Mouse (Mus musculus) CD4-positive, CD25-positive, alpha-beta regulatory T cell, adult 4 months (primary cell): ENCODE data around the gene Zscan25. TPM values are rescaled to one million over a fixed set of nuclear protein-coding genes. Genes with fewer than 3 reads are reported as not detected.
"Not testable (repeated sequence)": the region's sequence is repeated elsewhere in the genome, so short reads cannot be mapped to it uniquely, and the experiment has no call there.

Experiments used
- ATAC-seq: one replicate; pipeline ENCODE4 v1.8.0; 2017
- polyA plus RNA-seq, 2 experiments: library from polyadenylated mRNA; unstranded; fragments of 100-300 nt; shearing (Covaris generic); gene quantifications; one replicate each; pipeline ENCODE4 v1.2.1; 2017

Zscan25 gene
- polyA plus RNA-seq: under 1 TPM; 0.46 to 0.65 TPM

- peak; percentile 98 for ATAC-seq
Measured at GRCm38 (mm10) chr5:145280371-145281143, at the start of gene Zscan25. Gene Zscan25, plus strand, starts transcription at chr5:145280500.

DNA sequence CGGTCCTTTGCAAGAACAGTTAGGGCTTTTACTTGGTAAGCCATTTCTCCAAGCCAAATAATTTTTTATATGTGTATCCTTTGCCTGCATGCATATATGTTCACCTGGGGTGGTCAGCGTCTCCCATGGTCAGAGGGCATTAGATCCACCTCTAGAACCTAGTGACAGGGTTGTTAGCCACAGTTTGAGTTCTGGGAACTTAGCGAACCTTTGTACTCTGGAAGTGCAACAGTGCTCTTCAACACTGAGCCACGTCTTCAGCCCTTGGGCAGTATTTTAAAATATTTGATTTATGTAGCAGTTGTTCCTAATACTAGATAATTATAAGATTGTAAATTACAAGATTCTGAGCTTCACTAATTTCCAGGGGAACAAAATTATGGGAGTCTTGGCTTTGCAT, 49.7 kb upstream of the Zscan25 start:
- no peak for ATAC-seq

DNA sequence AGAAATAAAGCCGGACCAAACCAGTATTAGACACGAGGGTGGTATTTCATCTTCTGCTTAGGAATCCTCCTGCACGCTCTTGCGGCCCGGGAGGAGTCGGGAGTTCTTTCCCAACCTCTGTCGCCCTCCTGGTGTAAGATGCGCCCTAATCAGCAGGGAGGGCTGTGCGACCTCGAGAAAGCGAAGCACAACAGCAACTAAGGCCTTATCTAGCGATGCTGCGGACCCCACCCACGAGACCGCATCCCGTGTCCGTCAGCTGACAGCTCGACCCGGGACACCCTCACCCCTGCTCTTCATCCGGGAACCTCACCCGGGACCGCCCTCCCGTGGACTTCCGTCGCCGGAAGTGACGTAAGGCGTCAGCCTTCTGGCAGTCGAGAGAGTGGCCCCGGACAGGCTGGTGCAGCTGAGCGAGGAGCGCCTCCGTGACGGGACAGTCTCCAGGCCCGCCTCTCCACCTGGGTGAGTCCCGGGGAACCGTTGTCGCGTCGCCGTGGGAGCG, 48.9 kb upstream of the Zscan25 start, which contains the start of gene Zfp655:
Gene Zfp655, plus strand, starts transcription at position 349 of the 505 bp plus-strand sequence.
- ATAC-seq: peak; percentile 95

DNA sequence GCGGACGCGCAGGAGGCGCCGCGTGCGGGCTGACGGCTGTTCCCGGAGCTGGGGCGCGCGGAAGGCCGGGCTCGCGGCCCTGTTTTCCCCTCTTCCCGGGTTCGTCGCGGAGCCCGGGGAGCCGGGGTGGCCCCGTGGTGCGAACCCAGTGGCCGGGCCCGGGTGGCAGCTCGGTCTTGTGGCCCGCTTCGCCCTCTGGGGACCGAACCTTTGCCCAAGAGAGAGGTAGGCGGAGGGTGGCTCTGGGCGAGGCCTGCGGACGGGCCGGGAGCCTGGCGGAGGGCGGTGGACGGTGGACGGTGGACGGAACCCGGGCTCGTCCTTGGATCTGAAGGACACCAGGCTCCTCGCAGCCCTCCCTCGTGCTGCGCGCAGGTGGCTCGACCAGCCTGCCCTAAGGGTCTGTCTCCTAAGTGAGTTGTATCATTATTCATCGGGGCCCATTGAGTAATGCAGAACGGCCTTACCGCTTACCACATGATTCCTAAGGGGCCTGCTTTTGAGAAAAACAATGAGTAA, 48.3 kb upstream of the Zscan25 start:
- ATAC-seq: no peak

GRCm38 (mm10) chr5:145234636-145235035, 45.7 kb upstream of the Zscan25 start:
- no peak for ATAC-seq

- no peak for ATAC-seq
Measured at GRCm38 (mm10) chr5:145249520-145249919, 30.8 kb upstream of the Zscan25 start.

DNA sequence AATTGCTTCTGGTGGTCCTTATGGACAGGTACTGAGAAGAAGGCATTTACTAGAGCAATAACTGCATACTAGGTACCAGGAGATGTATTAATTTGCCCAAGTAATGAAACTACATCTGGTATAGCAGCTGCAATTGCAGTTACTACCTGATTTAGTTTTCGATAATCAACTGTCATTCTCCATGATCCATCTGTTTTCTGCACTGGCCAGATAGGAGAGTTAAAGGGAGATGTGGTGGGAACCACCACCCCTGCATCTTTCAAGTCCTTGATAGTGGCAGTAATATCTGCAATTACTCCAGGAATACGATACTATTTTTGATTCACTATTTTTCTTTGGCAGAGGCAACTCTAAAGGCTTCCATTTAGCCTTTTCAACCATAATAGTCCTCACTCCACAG, 6.7 kb upstream of the Zscan25 start:
- ATAC-seq: not testable (repeated sequence)

GRCm38 (mm10) chr5:145279948-145280347, 352 bp upstream of the Zscan25 start:
- ATAC-seq: no peak

DNA sequence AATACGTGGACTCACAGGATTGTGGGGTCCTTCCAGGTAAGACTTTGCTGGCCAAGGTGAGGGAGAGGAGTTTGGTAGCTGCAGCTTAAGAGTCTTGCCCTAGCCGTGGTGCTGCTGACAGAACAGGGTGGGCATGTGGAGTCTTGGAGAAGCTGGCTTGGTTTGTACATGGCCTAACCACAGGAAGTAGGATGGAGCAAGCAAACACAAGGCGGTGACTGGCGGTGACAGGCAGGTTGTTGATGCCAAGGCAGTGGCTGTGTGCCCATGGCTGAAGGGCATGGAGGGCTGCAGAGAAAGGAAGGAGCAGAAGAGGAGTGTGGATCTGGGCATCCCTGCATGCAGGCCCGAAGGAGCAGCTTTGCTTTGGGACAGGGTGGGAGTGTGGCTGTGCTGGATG, 8.1 kb downstream of the Zscan25 start:
- no peak for ATAC-seq

GRCm38 (mm10) chr5:145290697-145291096, 10.4 kb downstream of the Zscan25 start:
- no peak for ATAC-seq

- ATAC-seq: no peak
Measured at GRCm38 (mm10) chr5:145292398-145292797, 12.1 kb downstream of the Zscan25 start.

DNA sequence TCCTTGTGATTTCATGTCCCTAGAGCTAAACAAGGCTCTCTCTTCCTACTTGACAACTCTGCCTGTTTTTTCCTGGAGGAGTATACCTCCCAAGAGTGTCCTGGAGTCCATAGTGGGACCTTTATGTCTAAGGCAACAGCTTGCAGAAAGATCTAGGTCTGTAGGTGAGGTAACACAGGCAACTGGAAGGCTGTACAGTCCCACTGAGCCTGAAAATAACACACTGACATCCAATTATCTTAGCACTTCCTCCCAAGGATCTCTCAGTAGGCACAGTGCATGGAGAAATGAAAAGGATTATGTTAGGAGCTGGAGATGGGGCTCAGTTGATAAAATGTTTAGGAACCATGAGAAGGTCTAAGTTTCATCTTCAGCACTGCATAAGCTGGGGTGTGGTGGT, 20.2 kb downstream of the Zscan25 start:
- no peak for ATAC-seq

GRCm38 (mm10) chr5:145301796-145302195, 21.5 kb downstream of the Zscan25 start:
- not testable (repeated sequence) for ATAC-seq

GRCm38 (mm10) chr5:145302424-145302823, 22.1 kb downstream of the Zscan25 start:
- no peak for ATAC-seq

DNA sequence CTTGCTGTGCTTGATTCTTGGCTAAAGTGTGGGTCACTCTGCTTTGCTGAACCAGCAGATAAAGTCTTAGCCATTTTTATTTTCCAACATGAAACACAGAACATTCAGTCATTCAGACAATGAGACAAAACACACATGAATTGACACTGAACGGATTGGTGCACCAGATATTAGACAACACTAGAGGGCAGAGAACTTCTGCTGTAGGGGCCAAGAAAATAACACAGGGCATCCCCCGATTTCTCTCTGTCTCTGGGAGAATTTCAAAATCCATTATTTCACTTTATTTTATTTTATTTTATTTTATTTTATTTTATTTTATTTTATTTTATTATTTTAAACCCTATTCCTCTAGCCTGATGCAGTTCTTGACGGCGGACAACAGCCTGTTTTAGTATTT, 26.7 kb downstream of the Zscan25 start:
- ATAC-seq: not testable (repeated sequence)

DNA sequence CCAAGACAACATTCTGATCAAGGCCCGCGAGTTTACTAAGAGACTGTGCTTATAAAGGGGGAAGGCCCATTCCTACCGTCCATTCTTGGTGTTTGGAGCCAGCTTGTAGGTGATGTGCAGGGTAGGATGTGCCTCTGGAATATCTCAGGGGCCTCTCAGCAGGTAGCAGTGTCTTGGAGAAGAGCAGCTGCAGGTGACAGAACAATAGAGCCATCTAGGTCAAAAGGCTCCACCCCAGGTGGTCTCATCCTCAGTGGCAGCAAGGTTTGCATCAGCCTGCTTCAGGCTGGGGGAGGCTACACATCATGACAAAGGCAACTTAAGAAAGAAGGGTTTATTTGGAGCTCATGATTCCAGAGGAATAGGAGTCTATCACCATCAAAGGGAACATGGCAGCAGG, 27.5 kb downstream of the Zscan25 start:
- ATAC-seq: not testable (repeated sequence)

DNA sequence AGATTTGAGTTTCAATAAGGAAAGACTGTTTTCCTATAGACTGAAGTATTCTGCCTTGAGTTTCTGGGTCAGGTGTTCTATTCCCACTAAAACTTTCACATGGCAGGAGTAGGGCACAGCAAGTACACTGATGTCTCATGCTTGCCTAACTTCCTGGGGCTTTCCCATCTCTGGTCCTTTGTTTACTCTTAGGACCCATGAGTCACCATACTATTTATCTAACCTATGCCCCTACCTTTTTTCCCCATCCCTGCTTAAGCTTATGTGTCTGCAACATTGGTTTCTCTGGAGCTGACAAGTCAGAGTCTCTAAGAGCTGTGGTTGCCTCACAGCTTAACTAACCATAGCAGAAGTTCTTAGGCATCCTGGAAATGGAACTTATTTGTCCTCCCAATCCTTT, 33.5 kb downstream of the Zscan25 start:
- ATAC-seq: no peak

- no peak for ATAC-seq
Measured at GRCm38 (mm10) chr5:145317141-145317540, 36.8 kb downstream of the Zscan25 start.

GRCm38 (mm10) chr5:145338756-145339155, 58.5 kb downstream of the Zscan25 start:
- ATAC-seq: not testable (repeated sequence)

Other genes starting within 250 kb of the Zscan25 start
- not detected for gene Gm4871, start 247.7 kb upstream of the Zscan25 start, polyA plus RNA-seq
- not detected for gene 1700018F24Rik, start 237.5 kb upstream of the Zscan25 start, polyA plus RNA-seq
- 100 to 1,000 TPM in 1 of 2 experiments, 10 to 100 TPM in 1; 95.9 to 105 TPM for gene Arpc1a, start 196.7 kb upstream of the Zscan25 start, polyA plus RNA-seq
- not detected for gene Kpna7, start 196.5 kb upstream of the Zscan25 start, polyA plus RNA-seq
- 1,000 to 10,000 TPM in 1 of 2 experiments, 100 to 1,000 TPM in 1; 777 to 1,415 TPM for gene Arpc1b, start 166.3 kb upstream of the Zscan25 start, polyA plus RNA-seq
- 10 to 100 TPM; 31.1 to 50.9 TPM for gene Pdap1, start 140.3 kb upstream of the Zscan25 start, polyA plus RNA-seq
- 100 to 1,000 TPM; 105 to 106 TPM for gene Bud31, start 140.1 kb upstream of the Zscan25 start, polyA plus RNA-seq
- 10 to 100 TPM; 13.6 to 28.7 TPM for gene Ptcd1, start 113.4 kb upstream of the Zscan25 start, polyA plus RNA-seq
- gene Cpsf4, start 113.3 kb upstream of the Zscan25 start, polyA plus RNA-seq: 10 to 100 TPM; 15.6 to 19.6 TPM
- 100 to 1,000 TPM; 320 to 390 TPM for gene Atp5j2, start 88.4 kb upstream of the Zscan25 start, polyA plus RNA-seq
- 10 to 100 TPM; 19.0 to 30.4 TPM for gene Zkscan14, start 78.6 kb upstream of the Zscan25 start, polyA plus RNA-seq
- 10 to 100 TPM in 1 of 2 experiments, 1 to 10 TPM in 1; 7.5 to 13.7 TPM for gene Zkscan5, start 75.9 kb upstream of the Zscan25 start, polyA plus RNA-seq
- gene Zfp655, start 48.8 kb upstream of the Zscan25 start, polyA plus RNA-seq: 10 to 100 TPM; 60.1 to 68.9 TPM
- not detected for gene Cyp3a57, start 64.8 kb downstream of the Zscan25 start, polyA plus RNA-seq
- not detected for gene Cyp3a16, start 189.2 kb downstream of the Zscan25 start, polyA plus RNA-seq